Mouse (Mus musculus): ENCODE data around the gene Id2. TPM values are rescaled to one million over a fixed set of nuclear protein-coding genes. Genes with fewer than 3 reads are reported as not detected.

Id2 gene
- polyA plus RNA-seq, 1 experiment from 2014 or later = 543 TPM

GRCm38 (mm10) chr12:25104541-25104940 lies 7.6 kb upstream of the Id2 start:
- Histone ChIP-seq H3K4me2 (no peak overlapping the region), H3K4me3 (no peak overlapping the region), H3K27ac (no peak overlapping the region), H3K27me3 (no peaks in the 10 kb centered on the region), H3K4me1 (peaks cover 19% of the 10 kb centered on the region), H3K36me3 (no peaks in the 10 kb centered on the region), H3K9me3 (no peaks in the 10 kb centered on the region), H3K9ac (no peak overlapping the region)
- no peak for ATAC-seq (ENCODE audit: insufficient number of reproducible peaks, insufficient read depth, low FRiP score, low TSS enrichment, low read depth)

GRCm38 (mm10) chr12:25103911-25104310 lies 7.0 kb upstream of the Id2 start:
- no peak overlapping the region for H3K4me3 ChIP-seq
- no peak overlapping the region for H3K4me2 ChIP-seq
- ATAC-seq (ENCODE audit: insufficient number of reproducible peaks, insufficient read depth, low FRiP score, low TSS enrichment, low read depth) = no peak
- no peaks in the 10 kb centered on the region for H3K36me3 ChIP-seq
- H3K4me1 ChIP-seq = peaks cover 19% of the 10 kb centered on the region
- H3K27me3 ChIP-seq = no peaks in the 10 kb centered on the region
- H3K9ac ChIP-seq = no peak overlapping the region
- no peak overlapping the region for H3K27ac ChIP-seq
- 71% methylated on average over 6 of the region's 6 CpGs for WGBS
- H3K9me3 ChIP-seq = no peaks in the 10 kb centered on the region

GRCm38 (mm10) chr12:25101389-25101788 lies 4.4 kb upstream of the Id2 start:
- H3K4me2 ChIP-seq = peak overlapping the region; percentile 84
- H3K9ac ChIP-seq = peak overlapping the region; percentile 76
- H3K9me3 ChIP-seq = no peaks in the 10 kb centered on the region
- H3K36me3 ChIP-seq = no peaks in the 10 kb centered on the region
- H3K27ac ChIP-seq = peak overlapping the region; percentile 99
- ATAC-seq (ENCODE audit: insufficient number of reproducible peaks, insufficient read depth, low FRiP score, low TSS enrichment, low read depth) = no peak
- peak overlapping the region; percentile 96 for H3K4me3 ChIP-seq
- 10% methylated on average over 5 of the region's 5 CpGs for WGBS
- peaks cover 28% of the 10 kb centered on the region for H3K4me1 ChIP-seq
- H3K27me3 ChIP-seq = no peaks in the 10 kb centered on the region

- peaks cover 27% of the 10 kb centered on the region for H3K4me1 ChIP-seq
- H3K9ac ChIP-seq = peak overlapping the region; percentile 76
These were observed 3.7 kb upstream of the Id2 start for GRCm38 (mm10) chr12:25100411-25101217.

DNA sequence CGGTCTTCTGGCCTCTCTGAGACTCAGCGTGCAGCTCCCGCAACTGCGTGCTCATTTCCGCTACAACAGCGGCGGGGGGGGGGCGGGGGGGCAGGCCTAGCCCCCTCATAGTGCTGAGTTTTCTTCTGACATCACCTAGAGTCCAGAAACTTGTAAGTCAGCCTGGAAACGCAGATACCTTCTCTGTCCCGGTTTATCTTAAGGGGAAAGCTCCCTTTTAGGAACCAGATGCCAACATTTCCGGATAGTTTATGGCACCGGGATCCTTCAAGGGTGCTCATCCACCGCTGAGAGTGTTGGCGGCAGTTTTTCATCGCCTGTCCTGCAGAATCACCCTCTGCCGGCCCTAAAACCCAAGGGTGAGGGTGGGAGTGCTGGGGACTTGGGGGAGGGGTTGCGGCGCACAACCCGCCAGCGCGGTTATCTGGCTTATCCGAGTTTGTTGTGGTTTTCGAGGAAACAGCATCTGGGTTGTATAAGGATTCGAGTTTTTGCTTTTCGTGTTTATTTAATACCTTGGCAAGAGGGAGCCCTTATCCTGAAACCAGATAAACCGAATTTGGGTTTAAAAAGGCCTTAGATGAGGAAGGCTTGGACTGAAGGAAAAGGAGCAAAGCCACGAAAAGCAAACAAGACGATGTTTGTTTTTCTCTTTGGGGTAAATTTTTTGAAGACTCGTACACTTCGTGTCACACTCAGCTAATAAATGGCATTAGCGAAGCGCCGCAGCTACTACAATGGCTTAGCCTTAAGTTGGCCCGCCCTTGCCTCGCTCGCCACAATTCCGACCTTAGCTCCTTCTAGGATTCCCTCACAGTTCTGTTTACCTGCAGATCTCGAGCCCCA lies 2.8 kb upstream of the Id2 start:
- peak overlapping the region; percentile 96 for H3K4me3 ChIP-seq
- H3K4me2 ChIP-seq = peak overlapping the region; percentile 84
- H3K36me3 ChIP-seq = no peaks in the 10 kb centered on the region
- H3K9me3 ChIP-seq = no peaks in the 10 kb centered on the region
- WGBS = under 1% methylated on average over 38 of the region's 38 CpGs
- H3K27ac ChIP-seq = peak overlapping the region; percentile 99
- peak overlapping the region; percentile 76 for H3K9ac ChIP-seq
- H3K4me1 ChIP-seq = peaks cover 27% of the 10 kb centered on the region
- no peak for ATAC-seq (ENCODE audit: insufficient number of reproducible peaks, insufficient read depth, low FRiP score, low TSS enrichment, low read depth)
- no peaks in the 10 kb centered on the region for H3K27me3 ChIP-seq

More at GRCm38 (mm10) chr12:25100411-25101217, 3.7 kb upstream of the Id2 start:
- no peak for ATAC-seq (ENCODE audit: insufficient number of reproducible peaks, insufficient read depth, low FRiP score, low TSS enrichment, low read depth)
- peak overlapping the region; percentile 84 for H3K4me2 ChIP-seq
- H3K36me3 ChIP-seq = no peaks in the 10 kb centered on the region
- WGBS = under 1% methylated on average over 59 of the region's 59 CpGs
- H3K27me3 ChIP-seq = no peaks in the 10 kb centered on the region
- H3K27ac ChIP-seq = peak overlapping the region; percentile 99
- peak overlapping the region; percentile 96 for H3K4me3 ChIP-seq
- no peaks in the 10 kb centered on the region for H3K9me3 ChIP-seq

DNA sequence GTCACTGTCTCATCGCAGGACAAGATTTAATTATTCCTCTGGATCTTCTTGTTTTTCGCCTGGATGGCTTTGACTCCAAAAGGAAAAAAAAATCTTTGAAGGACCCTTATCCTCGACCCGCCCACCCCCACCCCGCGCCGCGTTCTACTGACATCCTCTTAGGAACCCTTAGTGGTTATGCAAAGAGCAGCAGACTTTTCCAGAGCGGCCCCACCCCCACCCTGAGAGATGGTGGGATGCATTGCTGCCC lies 2.3 kb upstream of the Id2 start:
- H3K27me3 ChIP-seq = no peaks in the 10 kb centered on the region
- H3K36me3 ChIP-seq = no peaks in the 10 kb centered on the region
- H3K4me2 ChIP-seq = peak overlapping the region; percentile 84
- under 1% methylated on average over 9 of the region's 9 CpGs for WGBS
- H3K4me1 ChIP-seq = peaks cover 27% of the 10 kb centered on the region
- H3K4me3 ChIP-seq = peak overlapping the region; percentile 96
- H3K9ac ChIP-seq = peak overlapping the region; percentile 76
- H3K27ac ChIP-seq = peak overlapping the region; percentile 99
- no peak for ATAC-seq (ENCODE audit: insufficient number of reproducible peaks, insufficient read depth, low FRiP score, low TSS enrichment, low read depth)
- no peaks in the 10 kb centered on the region for H3K9me3 ChIP-seq

DNA sequence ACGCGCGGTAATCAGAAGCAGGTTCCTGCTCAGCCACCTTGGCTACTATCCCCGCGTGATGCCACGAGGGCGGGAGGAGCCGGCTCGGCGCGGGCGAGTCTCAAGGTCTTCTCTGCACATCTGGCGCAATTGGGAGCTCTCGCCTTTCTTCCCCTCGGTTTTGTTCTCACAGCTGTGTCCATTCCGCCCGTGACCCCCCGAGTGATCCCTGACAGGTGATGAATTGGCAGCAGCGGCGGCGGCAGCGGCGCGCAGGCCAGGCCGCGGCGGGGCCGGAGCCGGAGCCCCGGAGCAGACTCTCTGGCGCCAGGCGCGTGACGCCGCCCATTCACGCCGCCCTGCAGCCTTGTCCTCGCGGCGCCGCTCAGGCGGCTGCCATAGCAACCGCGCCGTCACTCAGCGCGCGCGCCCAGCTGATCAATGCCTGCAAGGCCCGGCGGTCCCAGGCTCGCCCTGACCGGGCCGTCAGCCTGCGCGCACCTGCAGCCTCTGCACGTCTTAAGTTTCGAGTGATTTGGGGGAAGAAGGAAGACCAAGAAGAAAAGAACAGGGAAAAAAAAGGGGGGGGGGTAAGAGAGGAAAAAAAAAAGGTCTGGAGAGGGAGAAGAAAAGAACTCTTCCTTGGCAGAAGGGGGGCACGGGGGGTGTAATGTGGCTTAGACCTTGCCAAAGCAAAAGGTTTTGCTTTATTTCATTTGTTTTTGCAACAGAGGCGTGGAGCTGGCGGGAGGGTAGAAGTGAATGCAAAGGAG lies 1.8 kb upstream of the Id2 start:
- Histone ChIP-seq H3K4me1 (peaks cover 26% of the 10 kb centered on the region), H3K36me3 (no peaks in the 10 kb centered on the region), H3K27me3 (no peaks in the 10 kb centered on the region), H3K4me2 (peak overlapping the region; percentile 84), H3K4me3 (peak overlapping the region; percentile 96), H3K9me3 (no peaks in the 10 kb centered on the region), H3K27ac (peak overlapping the region; percentile 99), H3K9ac (peak overlapping the region; percentile 76)
- ATAC-seq (ENCODE audit: insufficient number of reproducible peaks, insufficient read depth, low FRiP score, low TSS enrichment, low read depth) = peak; percentile 65
- under 1% methylated on average over 60 of the region's 61 CpGs for WGBS

- no peak for ATAC-seq (ENCODE audit: insufficient number of reproducible peaks, insufficient read depth, low FRiP score, low TSS enrichment, low read depth)
- peak overlapping the region; percentile 76 for H3K9ac ChIP-seq
- 0% methylated on average over 7 of the region's 10 CpGs for WGBS
- H3K36me3 ChIP-seq = 0 out of 2 replicates have a peak, but pooled peaks cover 4% of the 10 kb centered on the region
- H3K4me3 ChIP-seq = peak overlapping the region; percentile 96
- H3K4me2 ChIP-seq = peak overlapping the region; percentile 84
- no peaks in the 10 kb centered on the region for H3K9me3 ChIP-seq
- no peaks in the 10 kb centered on the region for H3K27me3 ChIP-seq
- H3K27ac ChIP-seq = peak overlapping the region; percentile 99
- peaks cover 27% of the 10 kb centered on the region for H3K4me1 ChIP-seq
These were observed 1.2 kb upstream of the Id2 start for GRCm38 (mm10) chr12:25098161-25098550.

- ATAC-seq (ENCODE audit: insufficient number of reproducible peaks, insufficient read depth, low FRiP score, low TSS enrichment, low read depth) = no peak
- Histone ChIP-seq H3K9me3 (no peaks in the 10 kb centered on the region), H3K27ac (peak overlapping the region; percentile 99), H3K4me3 (peak overlapping the region; percentile 96), H3K27me3 (no peaks in the 10 kb centered on the region), H3K9ac (peak overlapping the region; percentile 76), H3K4me1 (peaks cover 34% of the 10 kb centered on the region), H3K4me2 (peak overlapping the region; percentile 84), H3K36me3 (0 out of 2 replicates have a peak, but pooled peaks cover 4% of the 10 kb centered on the region)
- WGBS = 2% methylated on average over 28 of the region's 28 CpGs
These were observed 545 bp upstream of the Id2 start for GRCm38 (mm10) chr12:25097210-25098160.

DNA sequence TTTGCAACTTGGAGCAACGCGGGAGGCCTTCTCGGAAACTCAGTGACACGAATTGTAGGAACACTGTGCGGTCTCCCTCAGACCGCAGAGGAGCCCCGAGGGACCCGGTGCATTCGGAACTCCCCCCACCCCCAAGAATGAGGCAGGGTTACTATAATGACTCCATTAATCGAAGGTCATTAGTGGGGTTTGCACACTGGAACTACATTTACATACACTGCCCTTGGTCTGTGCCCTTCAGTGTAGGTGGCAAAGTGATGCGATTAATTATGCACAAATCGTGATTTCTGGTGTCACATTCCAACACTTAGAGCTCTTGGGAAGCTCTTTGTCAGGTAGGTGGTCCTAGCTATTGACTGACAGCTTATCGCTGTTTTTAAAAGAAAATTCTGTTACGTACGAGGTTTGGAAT lies 294 bp downstream of the Id2 start:
- Histone ChIP-seq H3K27me3 (no peaks in the 10 kb centered on the region), H3K4me2 (peak overlapping the region; percentile 84), H3K4me1 (peaks cover 40% of the 10 kb centered on the region), H3K27ac (peak overlapping the region; percentile 99), H3K4me3 (peak overlapping the region; percentile 96), H3K9ac (peak overlapping the region; percentile 76), H3K9me3 (no peaks in the 10 kb centered on the region), H3K36me3 (0 out of 2 replicates have a peak, but pooled peaks cover 4% of the 10 kb centered on the region)
- no peak for ATAC-seq (ENCODE audit: insufficient number of reproducible peaks, insufficient read depth, low FRiP score, low TSS enrichment, low read depth)
- 2% methylated on average over 15 of the region's 15 CpGs for whole genome bisulfite sequencing

All from embryonic facial prominence, embryonic 13.5 days (tissue).